Mouse (Mus musculus) urinary bladder, postnatal 36 days (tissue): ENCODE measurements at regions not wholly inside any gene's neighbourhood (a gene's known extent, or its start where the extent isn't known, plus 50 kb on each side); places are given as distances from the start of the nearest gene placed in this dataset.

Source experiments
- DNase-seq, 2 experiments: peaks; one replicate each; pipeline ENCODE4 v3.0.0; 2022; ENCODE audit warnings: low spot score in 2 of 2, mixed read lengths in 1 of 2

- no peak for DNase-seq
Observed at GRCm38 (mm10) chrX:9738904-9739303, 76.1 kb upstream of the Dynlt3 start.

DNA sequence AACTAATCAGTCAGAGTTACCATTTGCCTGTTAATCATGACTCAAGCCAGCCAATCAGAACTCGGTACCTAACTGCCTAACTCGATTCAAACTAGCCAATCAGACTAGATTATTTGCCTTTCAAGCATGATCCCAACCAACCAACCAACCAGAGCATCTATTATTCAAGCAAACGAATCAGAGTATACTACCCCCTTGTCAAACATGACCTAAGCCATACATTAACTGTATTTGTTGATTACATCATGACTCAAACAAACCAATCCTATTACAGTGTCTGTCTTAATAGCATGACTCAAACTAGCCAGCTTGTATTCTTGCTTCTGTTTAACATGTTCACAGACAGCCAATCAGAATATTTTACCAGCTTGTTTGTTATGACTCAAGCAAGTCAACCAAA is 79.7 kb upstream of the Dynlt3 start:
- no peak for DNase-seq

GRCm38 (mm10) chrX:9747305-9747938 is 84.6 kb upstream of the Dynlt3 start:
- DNase-seq: peak; percentile 39 to 44

DNA sequence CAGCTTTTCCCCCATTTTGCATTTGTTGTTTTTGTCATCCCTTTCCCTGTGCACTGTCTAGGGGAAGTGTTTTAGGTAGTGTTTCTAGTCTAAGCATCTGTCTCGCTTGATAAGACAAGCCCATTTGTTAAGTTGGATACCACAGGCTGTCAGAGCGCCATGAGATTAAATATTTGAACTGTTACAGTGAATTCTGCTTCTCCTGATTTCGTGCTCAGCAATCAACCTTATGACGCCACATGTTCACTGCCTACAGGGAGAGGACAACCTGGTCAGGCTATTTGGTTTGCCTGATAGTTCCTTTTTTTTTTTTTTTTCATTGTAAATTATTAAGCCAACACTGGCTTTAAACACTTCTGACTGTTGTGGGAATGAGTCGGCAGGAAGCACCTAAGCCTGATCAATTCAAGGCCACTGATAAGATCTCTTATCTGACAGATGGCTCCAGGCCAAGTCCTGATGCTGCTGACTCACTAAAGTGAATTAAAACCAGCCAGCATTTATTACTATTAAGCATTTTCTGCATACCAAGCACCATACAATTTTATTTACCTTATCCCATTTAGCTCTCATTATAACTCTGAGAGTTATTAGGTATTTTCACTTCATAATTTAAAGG is 90.3 kb upstream of the Dynlt3 start:
- DNase-seq: peak; percentile 23 to 25

- DNase-seq: no peak
Observed at GRCm38 (mm10) chrX:9769540-9769939, 77.2 kb upstream of the Hypm start.

GRCm38 (mm10) chrX:9777498-9777897 is 69.2 kb upstream of the Hypm start:
- no peak for DNase-seq

- no peak for DNase-seq
Observed at GRCm38 (mm10) chrX:9789542-9789941, 57.2 kb upstream of the Hypm start.
